Mouse (Mus musculus) lung, adult 2 months (tissue): ENCODE measurements around the gene Mindy4.

Experiments used
- CTCF ChIP-seq: fragments of 200-500 bp; IDR thresholded peaks from 2 replicates; pipeline ENCODE4 v1.5.1; 2011; ENCODE audit warnings: mild to moderate bottlenecking, low read length, control low read depth; ENCODE audit not compliant: insufficient read depth
- POLR2A ChIP-seq: fragments of 200-500 bp; IDR thresholded peaks from 2 replicates; pipeline ENCODE4 v1.6.1; 2011; ENCODE audit warnings: low read depth, mild to moderate bottlenecking, control low read depth, low read length, borderline replicate concordance; ENCODE audit errors: extremely low read depth

GRCm38 (mm10) chr6:55175892-55176291, 27.3 kb upstream of the Mindy4 start:
- TF ChIP-seq CTCF (no peak), POLR2A (no peak)
